Mouse (Mus musculus) frontal cortex, postnatal 14 days (tissue): ENCODE results near the gene Dpy19l3.

Source experiments
- DNase-seq, 2 experiments: peaks; one replicate each; pipeline ENCODE4 v3.0.0; 2022; ENCODE audit warnings: low spot score in 2 of 2

Dpy19l3 gene

GRCm38 (mm10) chr7:35636874-35637273 lies 117.4 kb downstream of the Dpy19l3 start:
- DNase-seq, result no peak

GRCm38 (mm10) chr7:35636229-35636628 lies 118.0 kb downstream of the Dpy19l3 start:
- no peak for DNase-seq
